Mouse (Mus musculus): ENCODE measurements around the gene Strip2. TPM values are rescaled to one million over a fixed set of nuclear protein-coding genes. Genes with fewer than 3 reads are reported as not detected.

Gene Strip2
- total and polyA plus RNA-seq, 2 experiments from 2014 or later: 10.8 to 23.2 TPM

- H3K9ac ChIP-seq (replicated peaks; ENCODE audit: low read length): no peak overlapping the region
- H3K4me2 ChIP-seq (ENCODE audit: low read depth, low read length): no peak overlapping the region
- no peaks in the 10 kb centered on the region for H3K36me3 ChIP-seq (ENCODE audit: insufficient read depth, low read length)
- H3K4me3 ChIP-seq (ENCODE audit: low read length): no peak overlapping the region
- H3K27me3 ChIP-seq (ENCODE audit: insufficient read depth, low read length): no peaks in the 10 kb centered on the region
- TF ChIP-seq CTCF (IDR thresholded peaks at IDR 0.05; ENCODE audit: low read depth): no peak
- ATAC-seq (no peak), DNase-seq (ENCODE audit: low spot score) (no peak)
- no peak overlapping the region for H3K27ac ChIP-seq
- 74% methylated on average over 4 of the region's 4 CpGs for WGBS
- H3K9me3 ChIP-seq (ENCODE audit: low read length): no peaks in the 10 kb centered on the region
- H3K4me1 ChIP-seq (ENCODE audit: insufficient read depth, low read length): no peaks in the 10 kb centered on the region
These were observed 23.6 kb downstream of the Strip2 start for GRCm38 (mm10) chr6:29940428-29940827.

DNA sequence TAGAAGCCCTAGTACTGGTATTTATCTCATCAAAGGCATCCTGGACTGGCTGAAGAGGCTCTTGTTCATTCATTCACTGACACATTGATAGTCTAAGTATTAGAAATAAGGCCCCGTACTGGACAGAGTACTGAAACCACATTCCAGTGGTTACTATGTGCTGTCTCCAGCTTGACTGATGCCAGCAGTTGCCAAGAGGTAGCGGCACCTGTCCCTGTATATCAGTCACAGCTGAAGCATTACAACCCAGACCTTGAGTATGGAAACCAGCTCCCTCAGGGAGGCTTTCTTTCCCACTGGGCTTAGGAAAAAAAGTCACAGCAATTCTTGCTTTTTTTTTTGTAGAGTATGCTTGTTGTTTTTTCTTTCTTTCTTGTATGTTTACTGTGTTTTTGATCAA is 24.2 kb downstream of the Strip2 start:
- Histone ChIP-seq H3K27me3 (ENCODE audit: insufficient read depth, low read length) (no peaks in the 10 kb centered on the region), H3K9ac (replicated peaks; ENCODE audit: low read length) (no peak overlapping the region), H3K4me3 (ENCODE audit: low read length) (no peak overlapping the region), H3K36me3 (ENCODE audit: insufficient read depth, low read length) (no peaks in the 10 kb centered on the region), H3K27ac (no peak overlapping the region), H3K4me2 (ENCODE audit: low read depth, low read length) (no peak overlapping the region), H3K9me3 (ENCODE audit: low read length) (no peaks in the 10 kb centered on the region), H3K4me1 (ENCODE audit: insufficient read depth, low read length) (no peaks in the 10 kb centered on the region)
- WGBS: 80% methylated on average over 2 of the region's 2 CpGs
- ATAC-seq (no peak), DNase-seq (ENCODE audit: low spot score) (no peak)
- TF ChIP-seq CTCF (IDR thresholded peaks at IDR 0.05; ENCODE audit: low read depth): no peak

DNA sequence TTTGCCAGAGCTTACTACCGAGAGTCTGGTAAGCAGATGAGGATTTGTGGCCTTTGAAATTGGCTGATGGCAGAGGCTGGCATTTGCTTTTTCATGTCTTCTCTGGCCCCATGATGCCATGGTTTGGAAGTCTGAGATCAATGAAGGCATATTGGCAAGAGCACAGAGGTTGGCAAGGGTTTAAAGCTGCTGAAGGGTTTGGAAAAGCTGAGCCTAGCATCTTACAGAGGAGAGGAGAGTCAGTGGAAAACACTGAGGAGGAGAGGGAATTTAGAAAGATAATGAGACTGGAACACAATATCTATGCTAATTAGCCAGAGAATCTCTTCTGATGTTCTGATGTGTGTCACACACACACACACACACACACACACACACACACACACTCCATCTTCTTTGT is 27.7 kb downstream of the Strip2 start:
- WGBS: 62% methylated on average over 1 of the region's 1 CpGs
- H3K9me3 ChIP-seq (ENCODE audit: low read length): no peaks in the 10 kb centered on the region
- no peak overlapping the region for H3K4me3 ChIP-seq (ENCODE audit: low read length)
- H3K4me1 ChIP-seq (ENCODE audit: insufficient read depth, low read length): no peaks in the 10 kb centered on the region
- no peaks in the 10 kb centered on the region for H3K27me3 ChIP-seq (ENCODE audit: insufficient read depth, low read length)
- no peak for TF ChIP-seq CTCF (IDR thresholded peaks at IDR 0.05; ENCODE audit: low read depth)
- H3K27ac ChIP-seq: no peak overlapping the region
- H3K4me2 ChIP-seq (ENCODE audit: low read depth, low read length): no peak overlapping the region
- DNase-seq (ENCODE audit: low spot score) (peak; percentile 25), ATAC-seq (no peak)
- H3K36me3 ChIP-seq (ENCODE audit: insufficient read depth, low read length): no peaks in the 10 kb centered on the region
- H3K9ac ChIP-seq (replicated peaks; ENCODE audit: low read length): no peak overlapping the region

DNA sequence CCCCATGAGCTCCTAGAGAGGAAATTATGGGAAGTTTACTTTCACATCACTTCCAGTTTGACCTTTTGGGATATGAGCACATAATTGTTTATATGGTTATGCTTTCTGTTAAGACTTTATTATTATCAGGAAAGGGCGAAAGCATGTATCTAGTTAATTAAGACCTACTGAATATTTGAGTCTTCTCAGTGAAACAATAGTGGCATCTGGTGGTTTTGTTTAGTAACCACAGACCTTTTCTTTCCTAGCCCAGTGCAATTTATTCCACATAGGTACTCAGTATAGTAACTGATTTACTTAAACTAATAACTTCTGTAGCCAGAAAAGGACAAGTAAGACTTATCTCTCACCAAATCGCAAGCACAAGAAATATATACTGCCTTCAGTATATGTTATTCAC is 29.8 kb downstream of the Strip2 start:
- DNase-seq (ENCODE audit: low spot score) (peak; percentile 55), ATAC-seq (no peak)
- 81% methylated on average over 2 of the region's 2 CpGs for WGBS
- TF ChIP-seq CTCF (IDR thresholded peaks at IDR 0.05; ENCODE audit: low read depth): peak; percentile 62
- no peak overlapping the region for H3K4me3 ChIP-seq (ENCODE audit: low read length)
- no peak overlapping the region for H3K4me2 ChIP-seq (ENCODE audit: low read depth, low read length)
- H3K4me1 ChIP-seq (ENCODE audit: insufficient read depth, low read length): no peaks in the 10 kb centered on the region
- no peaks in the 10 kb centered on the region for H3K36me3 ChIP-seq (ENCODE audit: insufficient read depth, low read length)
- no peaks in the 10 kb centered on the region for H3K9me3 ChIP-seq (ENCODE audit: low read length)
- no peak overlapping the region for H3K9ac ChIP-seq (replicated peaks; ENCODE audit: low read length)
- H3K27ac ChIP-seq: no peak overlapping the region
- H3K27me3 ChIP-seq (ENCODE audit: insufficient read depth, low read length): no peaks in the 10 kb centered on the region

DNA sequence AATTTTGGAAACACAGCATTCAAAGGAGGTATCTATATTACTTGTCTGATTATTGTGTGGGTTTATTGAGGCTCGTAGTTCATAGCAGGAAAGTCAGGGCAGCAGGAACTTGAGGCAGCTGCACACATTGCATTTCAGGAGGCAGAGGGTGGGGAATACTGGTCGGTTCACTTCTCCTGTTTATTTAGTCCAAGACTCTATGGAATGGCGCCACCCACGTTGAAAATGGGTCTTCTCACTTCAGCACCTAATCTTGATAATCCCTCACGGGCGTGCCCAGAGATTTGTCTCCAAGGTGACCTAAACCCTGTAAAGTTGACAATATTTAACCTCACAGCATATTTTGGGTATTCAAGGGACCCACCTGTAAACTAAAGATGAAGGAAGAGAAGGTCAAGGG is 31.0 kb downstream of the Strip2 start:
- Histone ChIP-seq H3K36me3 (ENCODE audit: insufficient read depth, low read length) (no peaks in the 10 kb centered on the region), H3K9me3 (ENCODE audit: low read length) (no peaks in the 10 kb centered on the region), H3K4me1 (ENCODE audit: insufficient read depth, low read length) (no peaks in the 10 kb centered on the region), H3K4me3 (ENCODE audit: low read length) (no peak overlapping the region), H3K27me3 (ENCODE audit: insufficient read depth, low read length) (no peaks in the 10 kb centered on the region), H3K27ac (no peak overlapping the region), H3K9ac (replicated peaks; ENCODE audit: low read length) (no peak overlapping the region), H3K4me2 (ENCODE audit: low read depth, low read length) (no peak overlapping the region)
- DNase-seq (ENCODE audit: low spot score) (no peak), ATAC-seq (no peak)
- TF ChIP-seq CTCF (IDR thresholded peaks at IDR 0.05; ENCODE audit: low read depth): no peak
- 82% methylated on average over 6 of the region's 6 CpGs for WGBS

- Histone ChIP-seq H3K36me3 (ENCODE audit: insufficient read depth, low read length) (no peaks in the 10 kb centered on the region), H3K4me2 (ENCODE audit: low read depth, low read length) (no peak overlapping the region), H3K27ac (no peak overlapping the region), H3K4me1 (ENCODE audit: insufficient read depth, low read length) (no peaks in the 10 kb centered on the region), H3K9me3 (ENCODE audit: low read length) (no peaks in the 10 kb centered on the region), H3K27me3 (ENCODE audit: insufficient read depth, low read length) (no peaks in the 10 kb centered on the region), H3K4me3 (ENCODE audit: low read length) (no peak overlapping the region), H3K9ac (replicated peaks; ENCODE audit: low read length) (no peak overlapping the region)
- TF ChIP-seq CTCF (IDR thresholded peaks at IDR 0.05; ENCODE audit: low read depth): no peak
- DNase-seq (ENCODE audit: low spot score): no peak
- WGBS: 87% methylated on average over 4 of the region's 4 CpGs
- ATAC-seq: no peak
These were observed 39.9 kb downstream of the Strip2 start for GRCm38 (mm10) chr6:29956749-29957148.

DNA sequence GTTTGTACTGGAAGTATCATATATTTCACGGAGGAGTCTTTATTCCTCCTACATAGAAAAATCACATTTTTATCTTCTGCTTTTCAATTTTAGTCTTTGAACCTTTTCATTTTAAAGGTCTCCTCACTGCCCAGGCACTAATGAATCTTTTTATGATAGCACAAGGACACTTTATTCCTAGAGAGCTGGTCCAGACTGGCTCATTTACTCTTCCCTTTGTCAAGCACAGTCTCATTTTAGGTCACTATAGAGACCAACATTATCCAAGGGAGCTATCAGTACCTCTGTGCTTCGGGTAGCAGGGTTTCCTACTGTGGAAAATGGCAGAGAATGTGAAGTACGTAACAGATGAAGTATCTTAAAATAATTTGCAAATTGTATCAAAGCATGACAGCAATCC is 41.9 kb downstream of the Strip2 start:
- no peaks in the 10 kb centered on the region for H3K27me3 ChIP-seq (ENCODE audit: insufficient read depth, low read length)
- H3K4me1 ChIP-seq (ENCODE audit: insufficient read depth, low read length): no peaks in the 10 kb centered on the region
- no peak overlapping the region for H3K27ac ChIP-seq
- no peak for DNase-seq (ENCODE audit: low spot score)
- no peak overlapping the region for H3K4me3 ChIP-seq (ENCODE audit: low read length)
- H3K4me2 ChIP-seq (ENCODE audit: low read depth, low read length): no peak overlapping the region
- TF ChIP-seq CTCF (IDR thresholded peaks at IDR 0.05; ENCODE audit: low read depth): no peak
- 59% methylated on average over 3 of the region's 3 CpGs for WGBS
- no peaks in the 10 kb centered on the region for H3K9me3 ChIP-seq (ENCODE audit: low read length)
- H3K36me3 ChIP-seq (ENCODE audit: insufficient read depth, low read length): no peaks in the 10 kb centered on the region
- no peak overlapping the region for H3K9ac ChIP-seq (replicated peaks; ENCODE audit: low read length)
- no peak for ATAC-seq
